Mouse (Mus musculus) CH12.LX (cell line): ENCODE data around the gene Psmd9. TPM values are rescaled to one million over a fixed set of nuclear protein-coding genes. Genes with fewer than 3 reads are reported as not detected.

Source experiments
- DNase-seq: peaks from one replicate; pipeline ENCODE4 v3.0.0-alpha.2; 2013; ENCODE audit errors: extremely low read depth
- H3K27ac ChIP-seq: 2 replicates; pipeline ENCODE4 v1.5.1; 2012; ENCODE audit warnings: low read depth, mild to moderate bottlenecking, control low read depth, moderate library complexity; ENCODE audit not compliant: insufficient read depth
- H3K27me3 ChIP-seq: replicated peaks from 2 replicates; pipeline ENCODE3; 2012; ENCODE audit warnings: inconsistent platforms
- H3K36me3 ChIP-seq, 2 experiments: replicated peaks in 1 of 2; 2 replicates each; pipeline versions ENCODE3 to v1.6.1; 2012; ENCODE audit warnings: inconsistent platforms in 1 of 2, low read length in 1 of 2, mild to moderate bottlenecking in 1 of 2, mixed read lengths in 1 of 2, moderate library complexity in 1 of 2; ENCODE audit not compliant: control insufficient read depth in 1 of 2, insufficient read depth in 1 of 2
- H3K4me1 ChIP-seq, 2 experiments: 2 replicates each; pipeline ENCODE4 v1.6.1; 2012; ENCODE audit warnings: inconsistent platforms in 1 of 2, moderate library complexity in 1 of 2; ENCODE audit not compliant: insufficient read depth in 2 of 2, control insufficient read depth in 1 of 2
- H3K4me2 ChIP-seq: 2 replicates; pipeline ENCODE4 v1.6.1; 2012; ENCODE audit warnings: low read depth, mild to moderate bottlenecking, control low read depth; ENCODE audit not compliant: poor library complexity, insufficient read depth, severe bottlenecking
- H3K4me3 ChIP-seq, 3 experiments: fragments of 150-350 bp in 1 of 3; sonication (generic) in 1 of 3; replicated peaks in 1 of 3; 2 replicates each; pipeline versions ENCODE3 to v1.5.1; 2011 to 2012; ENCODE audit warnings: low read depth in 2 of 3, low read length in 2 of 3, mild to moderate bottlenecking in 2 of 3, moderate library complexity in 2 of 3, control low read depth in 1 of 3, improper control_type of control experiment in 1 of 3, inconsistent platforms in 1 of 3, mixed read lengths in 1 of 3; ENCODE audit not compliant: poor library complexity in 1 of 3
- H3K79me2 ChIP-seq: replicated peaks from 2 replicates; pipeline ENCODE4 v1.6.1; 2012; ENCODE audit warnings: mild to moderate bottlenecking, moderate library complexity; ENCODE audit not compliant: control insufficient read depth, poor library complexity, insufficient read depth, severe bottlenecking; ENCODE audit errors: extremely low read depth
- H3K9ac ChIP-seq: 2 replicates; pipeline ENCODE4 v1.6.1; 2012; ENCODE audit warnings: low read depth, mild to moderate bottlenecking, control low read depth, moderate library complexity; ENCODE audit not compliant: insufficient read depth
- H3K9me3 ChIP-seq: replicated peaks from 2 replicates; pipeline ENCODE3; 2012; ENCODE audit warnings: low read length, inconsistent platforms, mixed read lengths
- BHLHE40 ChIP-seq: IDR thresholded peaks from 2 replicates; pipeline ENCODE4 v1.6.1; 2011; ENCODE audit warnings: mild to moderate bottlenecking, low read depth, low read length, improper control_type of control experiment
- CHD2 ChIP-seq: IDR thresholded peaks from 2 replicates; pipeline ENCODE4 v1.6.1; 2011; ENCODE audit warnings: low read length, improper control_type of control experiment
- E2F4 ChIP-seq: IDR thresholded peaks from 2 replicates; pipeline ENCODE4 v1.6.1; 2011; ENCODE audit warnings: low read depth, low read length, improper control_type of control experiment; ENCODE audit not compliant: insufficient replicate concordance
- ELF1 ChIP-seq: IDR thresholded peaks from 2 replicates; pipeline ENCODE4 v1.6.1; 2014; ENCODE audit warnings: low read depth, mild to moderate bottlenecking, inconsistent platforms, low read length, improper control_type of control experiment
- EP300 ChIP-seq: IDR thresholded peaks from 2 replicates; pipeline ENCODE4 v1.6.1; 2011; ENCODE audit warnings: low read length, improper control_type of control experiment
- IRF4 ChIP-seq: IDR thresholded peaks from 2 replicates; pipeline ENCODE4 v1.6.1; 2014; ENCODE audit warnings: low read depth, mild to moderate bottlenecking, inconsistent platforms, low read length, improper control_type of control experiment
- JUN ChIP-seq: IDR thresholded peaks from 2 replicates; pipeline ENCODE4 v1.6.1; 2011; ENCODE audit warnings: low read depth, mild to moderate bottlenecking, low read length, improper control_type of control experiment, moderate library complexity; ENCODE audit not compliant: insufficient read depth
- KAT2A ChIP-seq: IDR thresholded peaks from 2 replicates; pipeline ENCODE4 v1.6.1; 2012; ENCODE audit warnings: low read length, improper control_type of control experiment, inconsistent platforms; ENCODE audit not compliant: insufficient replicate concordance
- MAZ ChIP-seq: IDR thresholded peaks from 2 replicates; pipeline ENCODE4 v1.6.1; 2012; ENCODE audit warnings: low read depth, mild to moderate bottlenecking, inconsistent platforms, low read length, improper control_type of control experiment, moderate library complexity
- MEF2A ChIP-seq: IDR thresholded peaks from 2 replicates; pipeline ENCODE4 v1.6.1; 2014; ENCODE audit warnings: low read depth, mild to moderate bottlenecking, inconsistent platforms, low read length, improper control_type of control experiment, borderline replicate concordance
- MXI1 ChIP-seq: IDR thresholded peaks from 2 replicates; pipeline ENCODE4 v1.6.1; 2011; ENCODE audit warnings: mild to moderate bottlenecking, low read depth, low read length, improper control_type of control experiment
- NRF1 ChIP-seq: IDR thresholded peaks from 2 replicates; pipeline ENCODE4 v1.6.1; 2014; ENCODE audit warnings: low read depth, mild to moderate bottlenecking, inconsistent platforms, low read length, improper control_type of control experiment, moderate library complexity
- POLR2A ChIP-seq: IDR thresholded peaks from 2 replicates; pipeline ENCODE4 v1.6.1; 2011; ENCODE audit warnings: low read depth, mild to moderate bottlenecking, improper control_type of control experiment, low read length
- RAD21 ChIP-seq: IDR thresholded peaks from 2 replicates; pipeline ENCODE4 v1.6.1; 2011; ENCODE audit warnings: low read depth, mild to moderate bottlenecking, low read length, improper control_type of control experiment, moderate library complexity
- RCOR1 ChIP-seq: conservative IDR thresholded peaks from 2 replicates; pipeline ENCODE4 v1.6.1; 2012; ENCODE audit warnings: low read depth, mild to moderate bottlenecking, inconsistent platforms, low read length, improper control_type of control experiment
- SIN3A ChIP-seq: IDR thresholded peaks from 2 replicates; pipeline ENCODE4 v1.6.1; 2012; ENCODE audit warnings: low read length, improper control_type of control experiment, inconsistent platforms
- SMC3 ChIP-seq: IDR thresholded peaks from 2 replicates; pipeline ENCODE4 v1.6.1; 2011; ENCODE audit warnings: low read depth, low read length, improper control_type of control experiment
- TCF12 ChIP-seq: IDR thresholded peaks from 2 replicates; pipeline ENCODE4 v1.6.1; 2014; ENCODE audit warnings: low read depth, mild to moderate bottlenecking, inconsistent platforms, low read length, improper control_type of control experiment
- USF2 ChIP-seq: conservative IDR thresholded peaks from 2 replicates; pipeline ENCODE4 v1.6.1; 2011; ENCODE audit warnings: low read depth, low read length, improper control_type of control experiment
- ZC3H11A ChIP-seq: IDR thresholded peaks from 2 replicates; pipeline ENCODE4 v1.6.1; 2012; ENCODE audit warnings: low read depth, mild to moderate bottlenecking, inconsistent platforms, low read length, improper control_type of control experiment
- ZNF384 ChIP-seq: IDR thresholded peaks from 2 replicates; pipeline ENCODE4 v1.6.1; 2012; ENCODE audit warnings: low read depth, low read length, improper control_type of control experiment, inconsistent platforms
- dilution Hi-C: fragments of 300-500 bp; cut with MboI; formaldehyde crosslinking; loops from 2 replicates; pipeline ENCODE4 v1.14.3; 2020; ENCODE audit warnings: low sequenced_read_pairs; ENCODE audit not compliant: extremely low pct_unique_long_range_greater_than_20kb, extremely low pct_ligation_motif_present
- in situ Hi-C: fragments of 300-500 bp; cut with MboI; formaldehyde crosslinking; loops from 3 replicates; pipeline ENCODE4 v1.14.3; 2019; ENCODE audit warnings: low sequenced_read_pairs, low pct_ligation_motif_present, low pct_unique_long_range_greater_than_20kb, mixed read lengths
- polyA plus RNA-seq: library from polyadenylated mRNA; unstranded; fragments of >175 nt; gene quantifications from 2 replicates; pipeline ENCODE4 v1.2.1, GENCODE M21; 2012; ENCODE audit warnings: low read depth; ENCODE audit not compliant: insufficient read length
- total RNA-seq, 2 experiments: library from RNA; depleted of rRNA; stranded (reverse); fragments of 300-350 nt in 1 of 2; fragments of >200 nt in 1 of 2; gene quantifications; 2 replicates each; pipeline ENCODE4 v1.2.3; 2012 to 2014

Psmd9 gene
- total and polyA plus RNA-seq, 3 experiments = 30.8 to 38.0 (median 35.5) TPM

- Histone ChIP-seq H3K79me2 (peaks cover 60% of the 10 kb centered on the region), H3K9me3 (no peaks in the 10 kb centered on the region), H3K4me2 (peak overlapping the region; percentile 98), H3K4me3 (peak overlapping the region; percentile 47 to 76 (median 53)), H3K27me3 (no peaks in the 10 kb centered on the region)
- in situ Hi-C loops = no loop called here
- TF ChIP-seq ZC3H11A (no peak), ELF1 (no peak), ZNF384 (no peak), E2F4 (no peak), CHD2 (no peak), IRF4 (peak; percentile 56; the same call in 1 of the 2 replicates), MAZ (0 out of 2 replicates have a peak, but pooled peaks have one; percentile 35), EP300 (0 out of 2 replicates have a peak, but pooled peaks have one; percentile 22), TCF12 (no peak), RAD21 (no peak)
- TF ChIP-seq, all 38 proteins: peak for 3
- H3K27ac ChIP-seq = no peak overlapping the region
- peak overlapping the region; percentile 9; the same call in 1 of the 2 replicates for H3K9ac ChIP-seq
- DNase-seq = no peak
- peaks cover 0 to 46% of the 10 kb centered on the region in 2 experiments; a peak in 2 of 4 replicates for H3K4me1 ChIP-seq
- dilution Hi-C loops = no loop called here
- peaks cover 31 to 54% of the 10 kb centered on the region in 2 experiments for H3K36me3 ChIP-seq
These were observed 24.2 kb upstream of the Psmd9 start for GRCm38 (mm10) chr5:123144746-123145590.

DNA sequence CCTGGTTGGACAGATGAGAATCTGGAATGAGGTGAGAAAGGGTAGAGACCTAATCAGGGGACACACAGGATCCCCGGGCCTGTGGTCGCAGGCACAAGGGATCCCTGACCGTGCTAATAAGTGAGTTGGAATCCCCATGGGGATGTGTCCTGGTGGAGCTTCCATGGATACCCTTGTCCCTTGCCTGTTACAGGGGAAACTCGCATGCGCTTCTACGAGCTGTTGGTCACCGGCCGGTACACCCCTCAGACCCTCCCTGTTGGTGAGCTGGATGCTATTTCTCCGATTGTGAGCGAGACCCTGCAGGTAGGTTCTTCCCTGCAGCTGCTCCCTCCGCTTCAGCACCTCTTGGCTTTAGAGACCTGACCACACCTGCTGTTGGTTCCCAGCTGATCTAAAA, 22.9 kb upstream of the Psmd9 start:
- no peak overlapping the region for H3K4me2 ChIP-seq
- no peak overlapping the region for H3K27ac ChIP-seq
- no peak overlapping the region for H3K4me3 ChIP-seq
- peaks cover 59% of the 10 kb centered on the region for H3K79me2 ChIP-seq
- in situ Hi-C loops = no loop called here
- peaks cover 0 to 50% of the 10 kb centered on the region in 2 experiments; a peak in 2 of 4 replicates for H3K4me1 ChIP-seq
- H3K9me3 ChIP-seq = no peaks in the 10 kb centered on the region
- peaks cover 31 to 57% of the 10 kb centered on the region in 2 experiments for H3K36me3 ChIP-seq
- H3K9ac ChIP-seq = no peak overlapping the region
- no peaks in the 10 kb centered on the region for H3K27me3 ChIP-seq
- no peak for DNase-seq
- no peak for TF ChIP-seq BHLHE40
- no peak for TF ChIP-seq USF2
- no peak for TF ChIP-seq SIN3A
- no peak for TF ChIP-seq ELF1
- no peak for TF ChIP-seq NRF1
- no peak for TF ChIP-seq SMC3
- TF ChIP-seq MXI1 = no peak
- no peak for TF ChIP-seq MAZ
- no peak for TF ChIP-seq RAD21
- no peak for TF ChIP-seq RCOR1
- no peak for TF ChIP-seq KAT2A
- no peak for TF ChIP-seq TCF12
- TF ChIP-seq JUN = no peak
- TF ChIP-seq POLR2A = no peak
- TF ChIP-seq MEF2A = no peak
- dilution Hi-C loops = no loop called here
